Mouse (Mus musculus): Measurements from ENCODE around the gene Eaf2.

DNA sequence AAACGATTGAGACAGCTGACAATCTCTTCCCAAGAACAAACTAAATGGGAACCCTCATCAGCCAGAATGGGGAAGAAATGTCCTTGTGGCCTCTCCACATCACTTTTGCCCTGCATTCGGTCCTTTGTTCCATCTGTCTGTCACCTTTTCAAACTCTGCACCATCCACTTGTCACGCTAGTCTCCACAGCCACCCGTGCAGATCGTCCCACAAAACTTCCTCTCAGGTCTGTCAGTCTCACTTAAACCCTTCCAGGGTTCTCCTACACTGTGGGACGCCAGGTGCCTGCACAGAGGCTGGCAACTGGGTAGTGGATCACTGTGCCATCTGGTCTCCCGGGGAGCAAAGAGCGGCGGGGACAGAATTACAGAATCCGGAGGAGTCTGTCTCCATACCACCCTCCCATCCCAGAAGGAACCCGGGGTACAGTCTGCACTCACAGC, 47.2 kb downstream of the Eaf2 start:
- TF ChIP-seq POLR2A (IDR thresholded peaks at IDR 0.05; ENCODE audit: control insufficient read depth, extremely low read depth, insufficient read depth, low read length, poor library complexity) (no peak), CTCF (IDR thresholded peaks at IDR 0.05; ENCODE audit: borderline replicate concordance, control insufficient read depth, extremely low read depth, insufficient read depth, low read length, poor library complexity) (no peak)

All from thymus, adult 2 months (tissue).